In genomic region chr10:75061341-75062188, GRCm38 (mm10) we compare ENCODE assay signal across 8 mouse cellular contexts. TPM values are rescaled to one million over a fixed set of nuclear protein-coding genes. Genes with fewer than 3 reads are reported as not detected.
A peak's percentile ranks its signal among the peaks of the same experiment; 100 is the strongest.
DNase-seq lines count a peak whose midpoint lies in the region; ATAC-seq lines count a peak whose summit lies in the region.

No protein-coding gene starts in this region.

- peaks cover 27 to 38% of the 10 kb centered on the region in 2 experiments for H3K4me1 ChIP-seq in heart, embryonic 14.5 days (ENCODE audit: control insufficient read depth in 2 of 2, insufficient read depth in 2 of 2, low read length in 2 of 2)
- H3K4me1 ChIP-seq in midbrain, embryonic 14.5 days (ENCODE audit: control insufficient read depth, insufficient read depth, low read length): peaks cover 52% of the 10 kb centered on the region

- no peak overlapping the region for H3K27ac ChIP-seq in heart, embryonic 14.5 days (replicated peaks in 1 of 2; ENCODE audit: control insufficient read depth in 1 of 2, insufficient read depth in 1 of 2, low read depth in 2 of 2, low read length in 2 of 2)
- peak overlapping the region; percentile 92 for H3K27ac ChIP-seq in midbrain, embryonic 14.5 days (replicated peaks; ENCODE audit: low read depth, low read length)

- no peaks in the 10 kb centered on the region for H3K9me3 ChIP-seq in heart, embryonic 14.5 days (ENCODE audit: control insufficient read depth, low read length)
- H3K9me3 ChIP-seq in midbrain, embryonic 14.5 days (ENCODE audit: control insufficient read depth, low read length): no peaks in the 10 kb centered on the region

- peak overlapping the region; percentile 91 for H3K4me2 ChIP-seq in heart, embryonic 14.5 days (ENCODE audit: low read length)
- peak overlapping the region; percentile 99 for H3K4me2 ChIP-seq in midbrain, embryonic 14.5 days (ENCODE audit: low read length)

- H3K4me3 ChIP-seq in heart, embryonic 14.5 days (ENCODE audit: control insufficient read depth in 1 of 2, insufficient read depth in 1 of 2, low read depth in 1 of 2, low read length in 2 of 2): peak overlapping the region; percentile 89 to 90
- peak overlapping the region; percentile 87 for H3K4me3 ChIP-seq in midbrain, embryonic 14.5 days (replicated peaks; ENCODE audit: low read depth, low read length)

- peaks cover 22% of the 10 kb centered on the region for H3K27me3 ChIP-seq in heart, embryonic 14.5 days (ENCODE audit: control insufficient read depth, insufficient read depth, low read length)
- no peaks in the 10 kb centered on the region for H3K27me3 ChIP-seq in midbrain, embryonic 14.5 days (ENCODE audit: control insufficient read depth, insufficient read depth, low read length)

- peak overlapping the region; percentile 85 for H3K9ac ChIP-seq in heart, embryonic 14.5 days (ENCODE audit: low read length)
- H3K9ac ChIP-seq in midbrain, embryonic 14.5 days (replicated peaks; ENCODE audit: low read length): peak overlapping the region; percentile 91

- peak; percentile 36 for DNase-seq in right cerebral cortex, postnatal 4 days
- no peak for DNase-seq in right cerebral cortex, postnatal 36 days (ENCODE audit: low spot score in 2 of 2)
- peak; percentile 55 to 64 for DNase-seq in cerebellum, postnatal 10 days
- peak; percentile 55 for DNase-seq in kidney, postnatal 10 days
- DNase-seq in midbrain, embryonic 14.5 days: peak; percentile 56
- DNase-seq in urinary bladder, postnatal 36 days (ENCODE audit: low spot score in 2 of 2): peak; percentile 20 to 29
- DNase-seq in spleen, adult 12 weeks (ENCODE audit: low spot score): no peak

- 2% methylated on average over 71 of the region's 71 CpGs for WGBS in heart, embryonic 14.5 days
- 1% methylated on average over 71 of the region's 71 CpGs for WGBS in midbrain, embryonic 14.5 days

- 0 out of 2 replicates have a peak, but pooled peaks cover 4% of the 10 kb centered on the region for H3K36me3 ChIP-seq in heart, embryonic 14.5 days (ENCODE audit: control insufficient read depth, insufficient read depth, low read length)
- 0 out of 2 replicates have a peak, but pooled peaks cover under 1% of the 10 kb centered on the region for H3K36me3 ChIP-seq in midbrain, embryonic 14.5 days (ENCODE audit: control insufficient read depth, insufficient read depth, low read length)

- ATAC-seq in heart, embryonic 14.5 days (ENCODE audit: insufficient number of reproducible peaks, insufficient read depth, low FRiP score, low read depth): no peak
- ATAC-seq in midbrain, embryonic 14.5 days (ENCODE audit: low FRiP score, low TSS enrichment): no peak

RNA-seq across cellular contexts. Expression of gene Bcr, which starts 1.2 kb away (rescaled TPM):
- 14.5 and 14.6 TPM in 2 replicates for polyA plus RNA-seq in heart, embryonic 14.5 days (2014; fragmentation: Nextera tagmentation; extraction: Ambion mirVana)
- 20.9 and 22.8 TPM in 2 replicates for polyA plus RNA-seq in midbrain, embryonic 14.5 days (2014; fragmentation: Nextera tagmentation; extraction: Ambion mirVana)

RNA-seq across cellular contexts. Expression of gene Rab36, which starts 24.7 kb away (rescaled TPM):
- 2.0 and 4.5 TPM in 2 replicates for polyA plus RNA-seq in heart, embryonic 14.5 days (2014; fragmentation: Nextera tagmentation; extraction: Ambion mirVana)
- polyA plus RNA-seq in midbrain, embryonic 14.5 days (2014; fragmentation: Nextera tagmentation; extraction: Ambion mirVana): 14.3 and 16.1 TPM in 2 replicates

RNA-seq across cellular contexts. Expression of gene Rsph14, which starts 29.2 kb away (rescaled TPM):
- not detected in 2 replicates for polyA plus RNA-seq in heart, embryonic 14.5 days (2014; fragmentation: Nextera tagmentation; extraction: Ambion mirVana)
- polyA plus RNA-seq in midbrain, embryonic 14.5 days (2014; fragmentation: Nextera tagmentation; extraction: Ambion mirVana): 0.68 and 1.2 TPM in 2 replicates

Comparison
In these comparisons a context has a peak if more than half of its experiments do, and no peak if none do; other contexts are left out.
1. DNase-seq: peak in right cerebral cortex, postnatal 4 days (single experiment), cerebellum, postnatal 10 days (2 of 2), kidney, postnatal 10 days (single experiment), midbrain, embryonic 14.5 days (single experiment) and urinary bladder, postnatal 36 days (2 of 2); none in right cerebral cortex, postnatal 36 days (0 of 2) and spleen, adult 12 weeks (single experiment).